18 mouse cellular contexts compared by ENCODE assay signal in the genomic region with DNA sequence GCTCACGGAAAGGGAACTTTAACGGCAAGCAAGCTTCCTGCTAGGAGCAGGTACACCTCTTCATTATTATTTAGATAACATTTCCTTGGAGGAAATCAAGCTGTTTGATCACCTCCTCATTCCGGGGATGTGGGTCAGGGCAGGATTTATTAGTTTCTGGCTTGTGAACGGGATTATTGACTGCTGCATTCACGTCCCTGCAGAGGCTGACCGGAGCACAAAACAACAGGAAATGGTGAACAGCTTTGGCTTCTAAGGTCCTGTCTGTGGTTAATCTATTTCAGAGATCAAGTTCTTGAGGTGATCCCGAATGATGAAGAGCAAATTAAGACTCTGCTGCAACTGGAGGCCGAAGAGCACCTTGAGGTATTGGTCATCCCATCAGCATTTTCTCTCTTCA. TPM values are rescaled to one million over a fixed set of nuclear protein-coding genes. Genes with fewer than 3 reads are reported as not detected.
DNase-seq lines count a peak whose midpoint lies in the region; ATAC-seq lines count a peak whose summit lies in the region.
"Had no signal": no experiment of that assay in that cellular context is flagged by ENCODE, and none has a peak within 500 bp of the region (broad histone marks: within the 10 kb centered on the region; RNA-seq: fewer than 3 reads in every experiment).

No protein-coding gene starts in this region.

- no peaks in the 10 kb centered on the region for H3K27me3 ChIP-seq in heart, embryonic 11.5 days (ENCODE audit: control insufficient read depth, insufficient read depth, low read length)
- no peaks in the 10 kb centered on the region for H3K27me3 ChIP-seq in lung, embryonic 16.5 days (ENCODE audit: control insufficient read depth, insufficient read depth, low read depth, low read length)
- no peaks in the 10 kb centered on the region for H3K27me3 ChIP-seq in embryonic facial prominence, embryonic 14.5 days (replicated peaks; ENCODE audit: control insufficient read depth, insufficient read depth, low read length)
- H3K27me3 ChIP-seq in neural tube, embryonic 13.5 days: no peaks in the 10 kb centered on the region

- intact Hi-C loops in left cerebral cortex, postnatal 10 days (cut with DNase I): no loop called here

- 39% methylated on average over 8 of the region's 8 CpGs for WGBS in heart, embryonic 11.5 days (ENCODE audit: insufficient replicate concordance)
- WGBS in lung, embryonic 16.5 days: 34% methylated on average over 8 of the region's 8 CpGs
- WGBS in embryonic facial prominence, embryonic 14.5 days: 29% methylated on average over 8 of the region's 8 CpGs
- WGBS in neural tube, embryonic 13.5 days: 19% methylated on average over 8 of the region's 8 CpGs

- H3K9ac ChIP-seq in heart, embryonic 11.5 days (ENCODE audit: low read depth, low read length): no peak overlapping the region
- no peak overlapping the region for H3K9ac ChIP-seq in lung, embryonic 16.5 days (ENCODE audit: low read length)
- no peak overlapping the region for H3K9ac ChIP-seq in embryonic facial prominence, embryonic 14.5 days (ENCODE audit: low read depth, low read length)
- 0 out of 2 replicates have a peak overlapping the region, but pooled peaks have one; percentile 9 for H3K9ac ChIP-seq in neural tube, embryonic 13.5 days
- H3K9ac ChIP-seq: liver, embryonic 12.5 days had no signal

- peaks cover 56% of the 10 kb centered on the region for H3K4me1 ChIP-seq in heart, embryonic 11.5 days (ENCODE audit: control insufficient read depth, insufficient read depth, low read length)
- H3K4me1 ChIP-seq in lung, embryonic 16.5 days (replicated peaks; ENCODE audit: control insufficient read depth, insufficient read depth, low read length): peaks cover 28% of the 10 kb centered on the region
- H3K4me1 ChIP-seq in embryonic facial prominence, embryonic 14.5 days (ENCODE audit: control insufficient read depth, insufficient read depth, low read length): peaks cover 48% of the 10 kb centered on the region
- H3K4me1 ChIP-seq in neural tube, embryonic 13.5 days (replicated peaks): peaks cover 52% of the 10 kb centered on the region

- H3K4me3 ChIP-seq in heart, embryonic 11.5 days (ENCODE audit: low read depth, low read length): no peak overlapping the region
- 0 out of 2 replicates have a peak overlapping the region, but pooled peaks have one; percentile 6 for H3K4me3 ChIP-seq in lung, embryonic 16.5 days (ENCODE audit: low read length)
- H3K4me3 ChIP-seq in embryonic facial prominence, embryonic 14.5 days (ENCODE audit: low read depth, low read length): no peak overlapping the region
- H3K4me3 ChIP-seq in neural tube, embryonic 13.5 days: no peak overlapping the region
- H3K4me3 ChIP-seq: erythroblast, embryonic 14.5 days; liver, embryonic 12.5 days had no signal

- H3K4me2 ChIP-seq in heart, embryonic 11.5 days: no peak overlapping the region
- 0 out of 2 replicates have a peak overlapping the region, but pooled peaks have one; percentile 8 for H3K4me2 ChIP-seq in lung, embryonic 16.5 days (ENCODE audit: low read depth, low read length)
- H3K4me2 ChIP-seq in embryonic facial prominence, embryonic 14.5 days (ENCODE audit: low read depth, low read length): no peak overlapping the region
- H3K4me2 ChIP-seq in neural tube, embryonic 13.5 days: no peak overlapping the region
- H3K4me2 ChIP-seq: liver, embryonic 12.5 days had no signal

- H3K9me3 ChIP-seq in heart, embryonic 11.5 days (replicated peaks; ENCODE audit: control insufficient read depth, low read length): no peaks in the 10 kb centered on the region
- H3K9me3 ChIP-seq in lung, embryonic 16.5 days (ENCODE audit: control insufficient read depth, low read length): no peaks in the 10 kb centered on the region
- H3K9me3 ChIP-seq in embryonic facial prominence, embryonic 14.5 days (ENCODE audit: control insufficient read depth, low read length): no peaks in the 10 kb centered on the region
- H3K9me3 ChIP-seq in neural tube, embryonic 13.5 days: no peaks in the 10 kb centered on the region
- H3K9me3 ChIP-seq: liver, embryonic 12.5 days had no signal

- H3K36me3 ChIP-seq in heart, embryonic 11.5 days (ENCODE audit: control insufficient read depth, insufficient read depth, low read length): no peaks in the 10 kb centered on the region
- no peaks in the 10 kb centered on the region for H3K36me3 ChIP-seq in lung, embryonic 16.5 days (ENCODE audit: control insufficient read depth, insufficient read depth, low read length)
- H3K36me3 ChIP-seq in embryonic facial prominence, embryonic 14.5 days (ENCODE audit: control insufficient read depth, insufficient read depth, low read length): no peaks in the 10 kb centered on the region
- no peaks in the 10 kb centered on the region for H3K36me3 ChIP-seq in neural tube, embryonic 13.5 days
- H3K36me3 ChIP-seq: liver, embryonic 12.5 days had no signal

- 0 out of 2 replicates have a peak overlapping the region, but pooled peaks have one; percentile 17 for H3K27ac ChIP-seq in heart, embryonic 11.5 days (ENCODE audit: low read depth, low read length)
- H3K27ac ChIP-seq in lung, embryonic 16.5 days (ENCODE audit: low read length): no peak overlapping the region
- peak overlapping the region; percentile 76; the same call in 1 of the 2 replicates for H3K27ac ChIP-seq in embryonic facial prominence, embryonic 14.5 days (replicated peaks; ENCODE audit: low read depth, low read length)
- no peak overlapping the region for H3K27ac ChIP-seq in neural tube, embryonic 13.5 days (replicated peaks)
- H3K27ac ChIP-seq: liver, embryonic 12.5 days; macrophage had no signal

- DNase-seq in heart, adult 18-20 months: no peak
- DNase-seq in lung, postnatal 14 days: no peak
- DNase-seq in embryonic facial prominence, embryonic 14.5 days (ENCODE audit: low spot score): no peak
- no peak for DNase-seq in left cerebral cortex, postnatal 10 days (ENCODE audit: extremely low spot score in 1 of 2, low spot score in 2 of 2)
- DNase-seq in natural killer cell, adult 2 months (ENCODE audit: low spot score in 2 of 2): no peak
- DNase-seq: adrenal gland, postnatal 10 days; B cell, adult 2 months; cerebellum, postnatal 25 days; gastrocnemius, postnatal 36 days; heart, postnatal 10 days; thymus, adult 2 months had no signal

- ATAC-seq in heart, embryonic 11.5 days (replicated peaks; ENCODE audit: insufficient number of reproducible peaks, low FRiP score, low TSS enrichment): no peak
- ATAC-seq in lung, embryonic 16.5 days (ENCODE audit: low read depth): no peak
- ATAC-seq in embryonic facial prominence, embryonic 14.5 days (ENCODE audit: low read depth): no peak
- ATAC-seq in neural tube, embryonic 13.5 days (ENCODE audit: low read depth): no peak
- ATAC-seq: liver, embryonic 12.5 days had no signal

RNA-seq across cellular contexts. Expression of gene Cpa2, which starts 2.5 kb away (rescaled TPM):
- polyA plus RNA-seq in heart, embryonic 11.5 days (2014; fragmentation: Nextera tagmentation; extraction: Ambion mirVana): 8.3 and 11.7 TPM in 2 replicates
- total RNA-seq in heart, adult 18-20 months (2021): under 1 TPM in 1 of 2 experiments, not detected in 1; 0.25 TPM
- polyA plus RNA-seq in lung, embryonic 16.5 days (2015; fragmentation: Nextera tagmentation; extraction: Ambion mirVana): 5.2 and 6.0 TPM in 2 replicates
- 3.3 and 4.5 TPM in 2 replicates for polyA plus RNA-seq in embryonic facial prominence, embryonic 14.5 days (2014; fragmentation: Nextera tagmentation; extraction: Ambion mirVana)
- 6.2 and 7.8 TPM in 2 replicates for polyA plus RNA-seq in neural tube, embryonic 13.5 days (2015; fragmentation: Nextera tagmentation; extraction: Ambion mirVana)
- total RNA-seq in left cerebral cortex, postnatal 10 days (2021): 1 to 10 TPM; 3.6 to 4.6 TPM
- total RNA-seq: gastrocnemius, postnatal 36 days; monocyte, adult 5-6 weeks had no signal
- polyA plus RNA-seq: erythroblast, embryonic 14.5 days; thymus, adult 2 months had no signal

RNA-seq across cellular contexts. Expression of gene Cpa4, which starts 24.3 kb away (rescaled TPM):
- 2.4 TPM in 2 replicates for polyA plus RNA-seq in heart, embryonic 11.5 days (2014; fragmentation: Nextera tagmentation; extraction: Ambion mirVana)
- not detected for total RNA-seq in heart, adult 18-20 months (2021)
- polyA plus RNA-seq in lung, embryonic 16.5 days (2015; fragmentation: Nextera tagmentation; extraction: Ambion mirVana): 0.08 TPM in 2 replicates
- polyA plus RNA-seq in embryonic facial prominence, embryonic 14.5 days (2014; fragmentation: Nextera tagmentation; extraction: Ambion mirVana): 3.0 and 3.4 TPM in 2 replicates
- polyA plus RNA-seq in neural tube, embryonic 13.5 days (2015; fragmentation: Nextera tagmentation; extraction: Ambion mirVana): 0.59 and 0.87 TPM in 2 replicates
- total RNA-seq in left cerebral cortex, postnatal 10 days (2021): under 1 TPM; 0.15 to 0.16 TPM
- total RNA-seq: gastrocnemius, postnatal 36 days; monocyte, adult 5-6 weeks had no signal
- polyA plus RNA-seq: erythroblast, embryonic 14.5 days; macrophage had no signal

RNA-seq across cellular contexts. Expression of gene Ssmem1, which starts 34.2 kb away (rescaled TPM):
- polyA plus RNA-seq in heart, embryonic 11.5 days (2014; fragmentation: Nextera tagmentation; extraction: Ambion mirVana): 0.62 TPM in 1 of 2 replicates, not detected in the other
- under 1 TPM in 1 of 2 experiments, not detected in 1; 0.41 TPM for total RNA-seq in heart, adult 18-20 months (2021)
- 0.19 TPM in 1 of 2 replicates, not detected in the other for polyA plus RNA-seq in lung, embryonic 16.5 days (2015; fragmentation: Nextera tagmentation; extraction: Ambion mirVana)
- polyA plus RNA-seq in embryonic facial prominence, embryonic 14.5 days (2014; fragmentation: Nextera tagmentation; extraction: Ambion mirVana): 0.51 TPM in 1 of 2 replicates, not detected in the other
- polyA plus RNA-seq in neural tube, embryonic 13.5 days (2015; fragmentation: Nextera tagmentation; extraction: Ambion mirVana): not detected in 2 replicates
- 1 to 10 TPM in 1 of 2 experiments, under 1 TPM in 1; 0.39 to 1.4 TPM for total RNA-seq in left cerebral cortex, postnatal 10 days (2021)
- total RNA-seq: heart, postnatal 10 days; monocyte, adult 5-6 weeks had no signal
- polyA plus RNA-seq: erythroblast, embryonic 14.5 days; macrophage; thymus, adult 2 months had no signal

RNA-seq across cellular contexts. Expression of gene Tmem209, which starts 34.3 kb away (rescaled TPM):
- 29.3 and 30.9 TPM in 2 replicates for polyA plus RNA-seq in heart, embryonic 11.5 days (2014; fragmentation: Nextera tagmentation; extraction: Ambion mirVana)
- 1 to 10 TPM; 8.5 to 8.6 TPM for total RNA-seq in heart, adult 18-20 months (2021)
- 33.9 and 38.5 TPM in 2 replicates for polyA plus RNA-seq in lung, embryonic 16.5 days (2015; fragmentation: Nextera tagmentation; extraction: Ambion mirVana)
- polyA plus RNA-seq in embryonic facial prominence, embryonic 14.5 days (2014; fragmentation: Nextera tagmentation; extraction: Ambion mirVana): 31.0 and 36.9 TPM in 2 replicates
- 28.3 and 28.4 TPM in 2 replicates for polyA plus RNA-seq in neural tube, embryonic 13.5 days (2015; fragmentation: Nextera tagmentation; extraction: Ambion mirVana)
- 10 to 100 TPM; 16.3 to 16.6 TPM for total RNA-seq in left cerebral cortex, postnatal 10 days (2021)

Comparison
In these comparisons a context has a peak if more than half of its experiments do, and no peak if none do; other contexts are left out.
1. H3K27ac ChIP-seq: peak in heart, embryonic 11.5 days (single experiment) and embryonic facial prominence, embryonic 14.5 days (single experiment); none in lung, embryonic 16.5 days (single experiment) and neural tube, embryonic 13.5 days (single experiment).